Mouse (Mus musculus): ENCODE results near the gene Nnat. TPM values are rescaled to one million over a fixed set of nuclear protein-coding genes. Genes with fewer than 3 reads are reported as not detected.

The Nnat gene
- polyA plus RNA-seq, 1 experiment, result 42.8 TPM

DNA sequence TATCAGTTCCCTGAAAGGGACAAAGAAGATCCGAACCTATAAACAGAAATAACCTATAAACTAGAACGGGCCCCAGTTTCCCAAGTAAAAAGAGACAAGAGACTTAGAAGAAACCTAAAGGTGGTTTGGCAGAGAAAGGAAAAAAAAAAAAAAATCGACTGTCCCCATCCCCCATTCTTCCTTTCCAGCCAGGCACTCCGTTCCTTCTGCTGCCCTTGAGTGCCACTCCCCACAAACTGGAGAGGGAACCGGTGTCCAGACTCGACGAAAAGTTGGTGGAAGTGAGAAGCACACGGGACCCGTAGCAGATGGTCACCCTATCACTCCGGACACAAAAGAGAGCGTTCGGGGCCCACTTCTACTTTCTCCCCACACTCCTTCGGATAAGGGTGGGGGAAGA is 5.6 kb downstream of the Nnat start:
- H3K27me3 ChIP-seq (ENCODE audit: control insufficient read depth, insufficient read depth, low read length, poor library complexity, severe bottlenecking), result no peaks in the 10 kb centered on the region
- H3K9me3 ChIP-seq (replicated peaks; ENCODE audit: control insufficient read depth, insufficient read depth, low read length, poor library complexity, severe bottlenecking), result peaks cover 12% of the 10 kb centered on the region
- no peak overlapping the region for H3K27ac ChIP-seq (ENCODE audit: insufficient read depth, low read length)
- 0 out of 2 replicates have a peak, but pooled peaks cover 4% of the 10 kb centered on the region for H3K36me3 ChIP-seq (ENCODE audit: control insufficient read depth, insufficient read depth, low read length, poor library complexity, severe bottlenecking)
- H3K4me3 ChIP-seq (ENCODE audit: low read depth, low read length), result peak overlapping the region; percentile 99
- peak overlapping the region; percentile 68 for H3K9ac ChIP-seq (ENCODE audit: low read depth, poor library complexity, severe bottlenecking)
- no peak for TF ChIP-seq EP300 (IDR thresholded peaks at IDR 0.05; ENCODE audit: insufficient read depth, low read depth, low read length)
- TF ChIP-seq CTCF (IDR thresholded peaks at IDR 0.05; ENCODE audit: low read depth, low read length), result no peak
- no peak for TF ChIP-seq POLR2A (IDR thresholded peaks at IDR 0.05; ENCODE audit: insufficient read depth, low read length)
- peaks cover 6% of the 10 kb centered on the region for H3K4me1 ChIP-seq (ENCODE audit: control insufficient read depth, insufficient read depth, low read length)

DNA sequence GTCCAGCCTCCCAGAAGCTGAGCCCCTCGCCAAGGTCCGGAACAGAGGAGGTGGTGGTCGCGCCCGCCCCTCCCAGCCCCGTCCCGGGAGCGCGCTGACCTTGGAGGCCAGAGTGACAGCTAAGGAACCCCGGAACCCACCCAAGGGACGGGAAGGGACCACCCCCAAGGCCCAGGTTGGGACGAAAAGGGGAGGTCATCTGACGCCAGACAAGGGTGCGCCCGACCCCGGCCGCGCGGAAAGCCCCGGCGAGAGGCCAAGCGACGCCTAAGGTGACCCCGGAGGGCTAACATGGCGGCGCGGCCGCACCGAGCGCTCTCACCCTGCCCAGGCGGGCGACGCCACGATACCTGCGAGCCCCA is 6.0 kb downstream of the Nnat start:
- H3K36me3 ChIP-seq (ENCODE audit: control insufficient read depth, insufficient read depth, low read length, poor library complexity, severe bottlenecking), result 0 out of 2 replicates have a peak, but pooled peaks cover 4% of the 10 kb centered on the region
- peaks cover 12% of the 10 kb centered on the region for H3K9me3 ChIP-seq (replicated peaks; ENCODE audit: control insufficient read depth, insufficient read depth, low read length, poor library complexity, severe bottlenecking)
- peak overlapping the region; percentile 68 for H3K9ac ChIP-seq (ENCODE audit: low read depth, poor library complexity, severe bottlenecking)
- peak overlapping the region; percentile 99 for H3K4me3 ChIP-seq (ENCODE audit: low read depth, low read length)
- TF ChIP-seq CTCF (IDR thresholded peaks at IDR 0.05; ENCODE audit: low read depth, low read length), result no peak
- no peak for TF ChIP-seq EP300 (IDR thresholded peaks at IDR 0.05; ENCODE audit: insufficient read depth, low read depth, low read length)
- no peaks in the 10 kb centered on the region for H3K27me3 ChIP-seq (ENCODE audit: control insufficient read depth, insufficient read depth, low read length, poor library complexity, severe bottlenecking)
- H3K4me1 ChIP-seq (ENCODE audit: control insufficient read depth, insufficient read depth, low read length), result peaks cover 6% of the 10 kb centered on the region
- H3K27ac ChIP-seq (ENCODE audit: insufficient read depth, low read length), result no peak overlapping the region

DNA sequence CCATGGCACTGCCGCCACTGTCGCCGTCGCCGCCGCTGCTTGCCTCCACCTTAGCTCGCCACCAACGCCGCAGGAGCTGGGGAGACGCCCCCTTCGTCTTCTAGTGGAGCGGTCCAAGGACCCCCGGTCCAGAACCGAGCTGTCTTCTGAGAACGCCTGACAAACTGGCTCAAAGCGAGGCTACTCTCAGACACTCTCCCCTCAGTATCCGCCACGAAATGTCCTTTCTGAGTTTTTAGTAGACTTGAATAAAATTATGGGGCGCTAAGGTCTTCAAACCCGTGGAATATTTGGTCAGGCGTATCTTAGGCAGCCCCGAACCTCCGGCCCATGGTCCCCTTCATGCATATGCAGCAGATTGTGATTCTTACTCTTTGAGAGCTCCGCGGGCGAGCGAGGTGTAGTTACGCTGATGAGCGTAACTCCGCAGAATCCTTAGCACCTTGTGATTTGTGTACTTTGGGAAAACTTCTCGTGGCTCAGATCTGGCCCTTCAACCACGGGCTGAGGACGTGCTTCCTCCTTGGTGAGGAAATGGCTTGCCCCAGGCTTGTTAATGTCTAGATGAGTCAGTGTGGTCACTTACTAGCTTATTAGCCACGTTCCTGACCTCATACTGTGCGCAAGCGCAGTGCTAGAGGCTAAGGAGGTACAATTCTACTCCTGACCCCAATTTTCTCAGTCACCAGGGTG is 6.5 kb downstream of the Nnat start:
- H3K9me3 ChIP-seq (replicated peaks; ENCODE audit: control insufficient read depth, insufficient read depth, low read length, poor library complexity, severe bottlenecking), result peaks cover 8% of the 10 kb centered on the region
- peak overlapping the region; percentile 68 for H3K9ac ChIP-seq (ENCODE audit: low read depth, poor library complexity, severe bottlenecking)
- H3K27ac ChIP-seq (ENCODE audit: insufficient read depth, low read length), result peak overlapping the region; percentile 89
- H3K4me1 ChIP-seq (ENCODE audit: control insufficient read depth, insufficient read depth, low read length), result peaks cover 6% of the 10 kb centered on the region
- TF ChIP-seq POLR2A (IDR thresholded peaks at IDR 0.05; ENCODE audit: insufficient read depth, low read length), result peak; percentile 93
- no peak for TF ChIP-seq CTCF (IDR thresholded peaks at IDR 0.05; ENCODE audit: low read depth, low read length)
- no peak for TF ChIP-seq EP300 (IDR thresholded peaks at IDR 0.05; ENCODE audit: insufficient read depth, low read depth, low read length)
- H3K27me3 ChIP-seq (ENCODE audit: control insufficient read depth, insufficient read depth, low read length, poor library complexity, severe bottlenecking), result no peaks in the 10 kb centered on the region
- peak overlapping the region; percentile 99 for H3K4me3 ChIP-seq (ENCODE audit: low read depth, low read length)
- 0 out of 2 replicates have a peak, but pooled peaks cover 4% of the 10 kb centered on the region for H3K36me3 ChIP-seq (ENCODE audit: control insufficient read depth, insufficient read depth, low read length, poor library complexity, severe bottlenecking)

DNA sequence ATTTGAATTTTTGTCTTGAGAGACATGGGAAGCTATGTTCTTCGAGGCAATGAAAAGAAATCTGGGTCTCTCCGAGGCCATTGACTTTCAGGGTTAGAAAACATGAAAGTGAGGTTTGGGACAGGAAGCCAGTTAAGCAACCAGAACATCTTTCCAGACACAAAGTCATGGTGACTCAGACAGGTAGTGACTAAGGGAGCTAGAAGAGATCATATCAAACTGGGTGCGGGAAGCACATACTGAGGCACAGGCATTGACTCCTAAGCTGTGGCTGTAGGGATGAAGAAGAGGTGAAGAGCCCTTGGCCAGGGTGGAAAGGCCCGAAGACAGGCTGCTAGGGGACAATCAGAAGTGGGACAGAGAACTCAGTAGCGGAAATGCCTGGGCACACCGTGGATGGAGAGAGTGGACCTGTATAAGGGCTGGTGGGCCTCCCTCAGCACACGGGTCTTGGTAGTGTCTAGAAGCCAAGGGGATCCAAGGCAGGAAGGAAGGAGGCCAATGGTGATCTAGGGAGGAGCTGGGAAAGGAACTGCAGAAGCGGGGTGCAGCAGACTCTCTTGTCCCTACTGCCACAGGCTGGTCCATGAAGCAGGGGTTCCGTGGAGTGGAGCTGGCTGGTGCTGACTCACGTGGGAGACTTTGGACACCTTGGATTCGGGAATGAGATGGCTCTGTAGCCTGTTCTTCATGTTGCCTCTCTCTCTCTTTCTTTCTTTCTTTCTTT is 7.5 kb downstream of the Nnat start:
- Histone ChIP-seq H3K36me3 (ENCODE audit: control insufficient read depth, insufficient read depth, low read length, poor library complexity, severe bottlenecking) (no peaks in the 10 kb centered on the region), H3K9ac (ENCODE audit: low read depth, poor library complexity, severe bottlenecking) (peak overlapping the region; percentile 68), H3K4me1 (ENCODE audit: control insufficient read depth, insufficient read depth, low read length) (peaks cover 6% of the 10 kb centered on the region), H3K9me3 (replicated peaks; ENCODE audit: control insufficient read depth, insufficient read depth, low read length, poor library complexity, severe bottlenecking) (no peaks in the 10 kb centered on the region), H3K4me3 (ENCODE audit: low read depth, low read length) (peak overlapping the region; percentile 67), H3K27ac (ENCODE audit: insufficient read depth, low read length) (peak overlapping the region; percentile 89), H3K27me3 (ENCODE audit: control insufficient read depth, insufficient read depth, low read length, poor library complexity, severe bottlenecking) (no peaks in the 10 kb centered on the region)
- TF ChIP-seq EP300 (IDR thresholded peaks at IDR 0.05; ENCODE audit: insufficient read depth, low read depth, low read length) (0 out of 2 replicates have a peak, but pooled peaks have one; percentile 67), POLR2A (IDR thresholded peaks at IDR 0.05; ENCODE audit: insufficient read depth, low read length) (no peak)

DNA sequence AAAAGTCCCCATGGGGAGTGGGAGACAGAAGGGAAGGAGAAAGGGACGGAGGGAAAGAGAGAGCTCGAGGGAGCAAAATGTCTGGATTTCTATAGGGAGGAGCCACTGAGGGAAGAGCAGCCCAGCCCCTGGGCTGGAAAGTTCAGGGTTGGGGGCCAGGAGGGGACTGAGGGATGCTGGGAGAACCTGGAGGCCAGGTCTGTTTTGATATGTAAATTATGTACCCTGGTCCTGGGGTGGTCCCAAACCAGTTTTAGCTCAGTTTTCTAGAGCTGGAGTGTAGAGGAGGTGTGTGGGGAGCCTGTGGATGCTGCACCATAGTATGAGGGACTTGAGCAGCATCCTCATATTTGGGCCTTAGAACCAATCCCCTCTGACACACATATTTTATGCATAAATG is 9.0 kb downstream of the Nnat start:
- Histone ChIP-seq H3K27me3 (ENCODE audit: control insufficient read depth, insufficient read depth, low read length, poor library complexity, severe bottlenecking) (no peaks in the 10 kb centered on the region), H3K9me3 (replicated peaks; ENCODE audit: control insufficient read depth, insufficient read depth, low read length, poor library complexity, severe bottlenecking) (no peaks in the 10 kb centered on the region), H3K9ac (ENCODE audit: low read depth, poor library complexity, severe bottlenecking) (peak overlapping the region; percentile 68), H3K27ac (ENCODE audit: insufficient read depth, low read length) (peak overlapping the region; percentile 78), H3K36me3 (ENCODE audit: control insufficient read depth, insufficient read depth, low read length, poor library complexity, severe bottlenecking) (no peaks in the 10 kb centered on the region), H3K4me1 (ENCODE audit: control insufficient read depth, insufficient read depth, low read length) (peaks cover 4% of the 10 kb centered on the region), H3K4me3 (ENCODE audit: low read depth, low read length) (peak overlapping the region; percentile 24; the same call in 1 of the 2 replicates)
- peak; percentile 37; the same call in 1 of the 2 replicates for TF ChIP-seq EP300 (IDR thresholded peaks at IDR 0.05; ENCODE audit: insufficient read depth, low read depth, low read length)
- no peak for TF ChIP-seq POLR2A (IDR thresholded peaks at IDR 0.05; ENCODE audit: insufficient read depth, low read length)

All from ES-Bruce4 (cell line).